Mouse (Mus musculus) cerebellum, adult (tissue): ENCODE measurements at regions not wholly inside any gene's neighbourhood (a gene's known extent, or its start where the extent isn't known, plus 50 kb on each side); places are given as distances from the start of the nearest gene placed in this dataset.
A peak's percentile ranks its signal among the peaks of the same experiment; 100 is the strongest.

Source experiments
- ATAC-seq: cut with Nextera tagmentation; 2 replicates; pipeline ENCODE4 v1.9.2; 2017; ENCODE audit warnings: mild to moderate bottlenecking, moderate library complexity, mixed read lengths; ENCODE audit not compliant: insufficient number of reproducible peaks, low FRiP score, low TSS enrichment

GRCm38 (mm10) chr4:12543906-12544305, 372.1 kb upstream of the Fam92a start:
- ATAC-seq, result no peak

GRCm38 (mm10) chr4:12541508-12541907, 369.7 kb upstream of the Fam92a start:
- no peak for ATAC-seq

- ATAC-seq, result no peak
Observed at GRCm38 (mm10) chr4:12539184-12539791, 367.5 kb upstream of the Fam92a start.

- peak; percentile 58; the same call in 1 of the 2 replicates for ATAC-seq
Observed at GRCm38 (mm10) chr4:12538694-12539121, 366.9 kb upstream of the Fam92a start.

GRCm38 (mm10) chr4:12538043-12538442, 366.2 kb upstream of the Fam92a start:
- ATAC-seq, result no peak

- ATAC-seq, result no peak
Observed at GRCm38 (mm10) chr4:12534151-12534550, 362.3 kb upstream of the Fam92a start.

- no peak for ATAC-seq
Observed at GRCm38 (mm10) chr4:12532961-12533360, 361.1 kb upstream of the Fam92a start.

GRCm38 (mm10) chr4:12522358-12522757, 350.5 kb upstream of the Fam92a start:
- no peak for ATAC-seq

- ATAC-seq, result no peak
Observed at GRCm38 (mm10) chr4:12521246-12521645, 349.4 kb upstream of the Fam92a start.

GRCm38 (mm10) chr4:12516497-12516896, 344.7 kb upstream of the Fam92a start:
- no peak for ATAC-seq

- ATAC-seq, result peak; percentile 58; the same call in 1 of the 2 replicates
Observed at GRCm38 (mm10) chr4:12511656-12512385, 340.0 kb upstream of the Fam92a start.

GRCm38 (mm10) chr4:12506851-12507551, 335.2 kb upstream of the Fam92a start:
- ATAC-seq, result no peak

GRCm38 (mm10) chr4:12501086-12501485, 329.3 kb upstream of the Fam92a start:
- ATAC-seq, result no peak

- no peak for ATAC-seq
Observed at GRCm38 (mm10) chr4:12498426-12498825, 326.6 kb upstream of the Fam92a start.

GRCm38 (mm10) chr4:12492468-12492867, 320.7 kb upstream of the Fam92a start:
- ATAC-seq, result no peak

- ATAC-seq, result no peak
Observed at GRCm38 (mm10) chr4:12491306-12491705, 319.5 kb upstream of the Fam92a start.

- ATAC-seq, result no peak
Observed at GRCm38 (mm10) chr4:12490066-12490465, 318.3 kb upstream of the Fam92a start.

- peak; percentile 87 for ATAC-seq
Observed at GRCm38 (mm10) chr4:12489358-12489757, 317.5 kb upstream of the Fam92a start.

GRCm38 (mm10) chr4:12481481-12481880, 309.7 kb upstream of the Fam92a start:
- ATAC-seq, result no peak

GRCm38 (mm10) chr4:12476717-12477116, 304.9 kb upstream of the Fam92a start:
- ATAC-seq, result no peak

- ATAC-seq, result no peak
Observed at GRCm38 (mm10) chr4:12474981-12475568, 303.3 kb upstream of the Fam92a start.
